Mouse (Mus musculus) kidney, adult 2 months (tissue): ENCODE results near the gene Cxcl17. TPM values are rescaled to one million over a fixed set of nuclear protein-coding genes. Genes with fewer than 3 reads are reported as not detected.

Experiments
- DNase-seq: peaks from one replicate; pipeline ENCODE4 v3.0.0; 2021
- H3K27ac ChIP-seq: fragments of 200-500 bp; 2 replicates; pipeline ENCODE4 v1.5.1; 2012; ENCODE audit warnings: low read depth, low read length, control low read depth, inconsistent platforms; ENCODE audit not compliant: insufficient read depth
- H3K27me3 ChIP-seq: fragments of 200-500 bp; replicated peaks from 2 replicates; pipeline ENCODE4 v1.6.1; 2012; ENCODE audit warnings: mild to moderate bottlenecking, moderate library complexity, low read length, inconsistent platforms; ENCODE audit not compliant: control insufficient read depth, insufficient read depth
- H3K36me3 ChIP-seq: fragments of 200-500 bp; 2 replicates; pipeline ENCODE4 v1.6.1; 2012; ENCODE audit warnings: mild to moderate bottlenecking, moderate library complexity, low read length, inconsistent platforms; ENCODE audit not compliant: control insufficient read depth, insufficient read depth
- H3K4me1 ChIP-seq: fragments of 200-500 bp; 2 replicates; pipeline ENCODE4 v1.6.1; 2011; ENCODE audit warnings: low read length; ENCODE audit not compliant: control insufficient read depth, insufficient read depth
- H3K4me3 ChIP-seq: fragments of 200-500 bp; 2 replicates; pipeline ENCODE4 v1.5.1; 2011; ENCODE audit warnings: mild to moderate bottlenecking, low read depth, low read length, control low read depth; ENCODE audit not compliant: insufficient read depth
- CTCF ChIP-seq: fragments of 200-500 bp; conservative IDR thresholded peaks from 2 replicates; pipeline ENCODE4 v1.5.1; 2011; ENCODE audit warnings: low read depth, mild to moderate bottlenecking, control low read depth, low read length, moderate library complexity, mixed read lengths; ENCODE audit not compliant: insufficient read depth, insufficient read length
- POLR2A ChIP-seq: fragments of 200-500 bp; IDR thresholded peaks from one replicate; pipeline ENCODE4 v1.6.1; 2011; ENCODE audit warnings: low read depth, low read length, control low read depth
- WGBS: fragments of 180-500 bp; shearing (Covaris S2); methylation state at CpG from one replicate; pipeline ENCODE4 v1.1.7; 2018; 5-methylcytosine and 5-hydroxymethylcytosine counted together
- polyA plus RNA-seq: library from polyadenylated mRNA; depleted of rRNA; stranded (reverse); fragments of >200 nt; gene quantifications from 2 replicates; pipeline ENCODE4 v1.2.3, GENCODE M21; 2012

Gene Cxcl17
- polyA plus RNA-seq, 1 experiment = 0.11 TPM

- Histone ChIP-seq H3K27me3 (no peaks in the 10 kb centered on the region), H3K4me1 (no peaks in the 10 kb centered on the region), H3K27ac (no peak overlapping the region), H3K36me3 (no peaks in the 10 kb centered on the region), H3K4me3 (no peak overlapping the region)
- DNase-seq = peak; percentile 84
- WGBS = 35% methylated on average over 4 of the region's 4 CpGs
- TF ChIP-seq POLR2A = no peak
- peak; percentile 91 for TF ChIP-seq CTCF
Observed at GRCm38 (mm10) chr7:25424429-25424828, 11.7 kb upstream of the Cxcl17 start.

GRCm38 (mm10) chr7:25422286-25422841, 9.7 kb upstream of the Cxcl17 start:
- WGBS = 80% methylated on average over 16 of the region's 16 CpGs
- no peaks in the 10 kb centered on the region for H3K27me3 ChIP-seq
- no peaks in the 10 kb centered on the region for H3K4me1 ChIP-seq
- no peaks in the 10 kb centered on the region for H3K36me3 ChIP-seq
- no peak overlapping the region for H3K4me3 ChIP-seq
- TF ChIP-seq CTCF (no peak), POLR2A (no peak)
- no peak overlapping the region for H3K27ac ChIP-seq
- no peak for DNase-seq

GRCm38 (mm10) chr7:25419943-25420342, 7.3 kb upstream of the Cxcl17 start:
- TF ChIP-seq POLR2A (no peak), CTCF (no peak)
- Histone ChIP-seq H3K4me1 (no peaks in the 10 kb centered on the region), H3K36me3 (no peaks in the 10 kb centered on the region), H3K27ac (no peak overlapping the region), H3K4me3 (no peak overlapping the region), H3K27me3 (no peaks in the 10 kb centered on the region)
- no peak for DNase-seq
- WGBS = 86% methylated on average over 4 of the region's 4 CpGs

GRCm38 (mm10) chr7:25419536-25419935, 6.8 kb upstream of the Cxcl17 start:
- Histone ChIP-seq H3K4me1 (no peaks in the 10 kb centered on the region), H3K27ac (no peak overlapping the region), H3K27me3 (no peaks in the 10 kb centered on the region), H3K36me3 (no peaks in the 10 kb centered on the region), H3K4me3 (no peak overlapping the region)
- TF ChIP-seq POLR2A = no peak
- TF ChIP-seq CTCF = no peak
- DNase-seq = no peak
- WGBS = 86% methylated on average over 8 of the region's 8 CpGs

GRCm38 (mm10) chr7:25417597-25417996, 4.9 kb upstream of the Cxcl17 start:
- peak; percentile 53 for DNase-seq

GRCm38 (mm10) chr7:25411861-25412260, 825 bp downstream of the Cxcl17 start:
- no peaks in the 10 kb centered on the region for H3K27me3 ChIP-seq
- WGBS = 91% methylated on average over 3 of the region's 3 CpGs
- H3K36me3 ChIP-seq = no peaks in the 10 kb centered on the region
- H3K4me3 ChIP-seq = no peak overlapping the region
- H3K4me1 ChIP-seq = no peaks in the 10 kb centered on the region
- no peak overlapping the region for H3K27ac ChIP-seq
- no peak for TF ChIP-seq POLR2A
- TF ChIP-seq CTCF = no peak
- DNase-seq = no peak

More at GRCm38 (mm10) chr7:25417597-25417996, 4.9 kb upstream of the Cxcl17 start:
- Histone ChIP-seq H3K4me3 (no peak overlapping the region), H3K27me3 (no peaks in the 10 kb centered on the region), H3K27ac (no peak overlapping the region), H3K4me1 (no peaks in the 10 kb centered on the region), H3K36me3 (no peaks in the 10 kb centered on the region)
- 86% methylated on average over 1 of the region's 1 CpGs for WGBS
- TF ChIP-seq CTCF (peak; percentile 63), POLR2A (no peak)

GRCm38 (mm10) chr7:25410969-25411615, 1.6 kb downstream of the Cxcl17 start:
- H3K4me3 ChIP-seq = no peak overlapping the region
- H3K27ac ChIP-seq = no peak overlapping the region
- no peak for TF ChIP-seq POLR2A
- TF ChIP-seq CTCF = no peak
- DNase-seq = no peak
- 80% methylated on average over 1 of the region's 1 CpGs for WGBS
- no peaks in the 10 kb centered on the region for H3K27me3 ChIP-seq
- no peaks in the 10 kb centered on the region for H3K4me1 ChIP-seq
- H3K36me3 ChIP-seq = no peaks in the 10 kb centered on the region
